Mouse (Mus musculus): ENCODE measurements around the gene Hist1h2bg. TPM values are rescaled to one million over a fixed set of nuclear protein-coding genes. Genes with fewer than 3 reads are reported as not detected.
"Not testable (repeated sequence)": the region's sequence is repeated elsewhere in the genome, so short reads cannot be mapped to it uniquely, and the experiment has no call there.

The Hist1h2bg gene
- polyA plus RNA-seq, 1 experiment = 18.7 TPM

- no peaks in the 10 kb centered on the region for H3K9me3 ChIP-seq (ENCODE audit: control insufficient read depth, low read length)
- H3K36me3 ChIP-seq (ENCODE audit: control insufficient read depth) = no peaks in the 10 kb centered on the region
- H3K27me3 ChIP-seq (ENCODE audit: control insufficient read depth) = no peaks in the 10 kb centered on the region
- H3K4me1 ChIP-seq (ENCODE audit: control insufficient read depth) = peaks cover 57% of the 10 kb centered on the region
- peak overlapping the region; percentile 60 for H3K4me3 ChIP-seq (replicated peaks)
- no peak for TF ChIP-seq TAL1 (IDR thresholded peaks at IDR 0.05; ENCODE audit: low read length)
- TF ChIP-seq GATA1 (IDR thresholded peaks at IDR 0.05; ENCODE audit: low read length) = no peak
These were observed 8.3 kb upstream of the Hist1h2bg start for GRCm38 (mm10) chr13:23562699-23563462.

DNA sequence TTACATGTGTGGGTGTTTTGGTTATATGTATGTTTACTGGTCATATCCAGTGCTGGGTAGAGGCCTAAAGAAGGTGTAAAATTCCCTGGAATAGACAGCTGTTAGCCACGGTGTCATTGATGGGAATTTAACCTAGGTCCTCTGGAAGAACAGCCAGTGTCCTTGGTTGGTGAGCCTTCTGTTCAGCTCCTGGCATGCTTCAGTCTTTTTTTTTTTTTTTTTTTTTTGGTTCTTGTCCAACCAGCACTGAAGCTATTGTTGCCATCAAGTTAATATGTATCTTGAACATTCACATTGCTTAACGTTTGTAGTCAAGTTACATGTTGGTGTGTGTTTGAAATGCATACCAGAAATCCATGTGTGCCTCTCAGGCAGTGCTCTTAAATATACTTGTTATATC is 6.7 kb upstream of the Hist1h2bg start:
- Histone ChIP-seq H3K36me3 (ENCODE audit: control insufficient read depth) (no peaks in the 10 kb centered on the region), H3K4me1 (ENCODE audit: control insufficient read depth) (peaks cover 55% of the 10 kb centered on the region), H3K4me3 (replicated peaks) (no peak overlapping the region), H3K9me3 (ENCODE audit: control insufficient read depth, low read length) (no peaks in the 10 kb centered on the region), H3K27me3 (ENCODE audit: control insufficient read depth) (no peaks in the 10 kb centered on the region)
- TF ChIP-seq TAL1 (IDR thresholded peaks at IDR 0.05; ENCODE audit: low read length) (no peak), GATA1 (IDR thresholded peaks at IDR 0.05; ENCODE audit: low read length) (no peak)

- not testable (repeated sequence) for H3K36me3 ChIP-seq (ENCODE audit: control insufficient read depth); H3K9me3 ChIP-seq (ENCODE audit: control insufficient read depth, low read length); H3K27me3 ChIP-seq (ENCODE audit: control insufficient read depth)
- Histone ChIP-seq H3K4me3 (replicated peaks) (peak overlapping the region; percentile 68), H3K4me1 (ENCODE audit: control insufficient read depth) (peaks cover 43% of the 10 kb centered on the region)
These were observed 755 bp upstream of the Hist1h2bg start for GRCm38 (mm10) chr13:23570261-23571021.

DNA sequence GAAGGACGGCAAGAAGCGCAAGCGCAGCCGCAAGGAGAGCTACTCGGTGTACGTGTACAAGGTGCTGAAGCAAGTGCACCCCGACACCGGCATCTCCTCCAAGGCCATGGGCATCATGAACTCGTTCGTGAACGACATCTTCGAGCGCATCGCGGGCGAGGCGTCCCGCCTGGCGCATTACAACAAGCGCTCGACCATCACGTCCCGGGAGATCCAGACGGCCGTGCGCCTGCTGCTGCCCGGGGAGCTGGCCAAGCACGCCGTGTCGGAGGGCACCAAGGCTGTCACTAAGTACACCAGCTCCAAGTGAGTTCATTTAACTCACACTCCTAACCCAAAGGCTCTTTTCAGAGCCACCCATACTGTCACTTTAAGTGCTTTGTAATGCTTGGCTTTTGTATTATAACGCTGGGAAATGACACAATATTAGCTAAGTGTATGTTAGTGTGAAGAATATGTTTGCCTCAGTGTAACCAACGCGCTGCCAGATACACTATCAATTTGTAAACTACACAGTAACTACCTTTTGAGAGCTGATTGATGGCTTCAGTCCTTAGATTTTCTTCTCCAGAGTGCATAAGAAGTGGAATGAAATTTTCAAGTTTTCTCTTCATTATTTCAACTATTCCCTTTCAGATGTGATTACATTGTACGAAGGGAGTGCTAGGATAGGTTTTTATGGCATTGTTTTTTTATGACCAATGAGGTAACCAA is 465 bp downstream of the Hist1h2bg start:
- H3K4me3 ChIP-seq (replicated peaks) = peak overlapping the region; percentile 72
- peaks cover 39% of the 10 kb centered on the region for H3K4me1 ChIP-seq (ENCODE audit: control insufficient read depth)
- H3K9me3 ChIP-seq (ENCODE audit: control insufficient read depth, low read length); H3K36me3 ChIP-seq (ENCODE audit: control insufficient read depth); H3K27me3 ChIP-seq (ENCODE audit: control insufficient read depth): not testable (repeated sequence)

- H3K9me3 ChIP-seq (ENCODE audit: control insufficient read depth, low read length) = no peaks in the 10 kb centered on the region
- TF ChIP-seq TAL1 (IDR thresholded peaks at IDR 0.05; ENCODE audit: low read length) (no peak), GATA1 (IDR thresholded peaks at IDR 0.05; ENCODE audit: low read length) (no peak)
- peaks cover 40% of the 10 kb centered on the region for H3K4me1 ChIP-seq (ENCODE audit: control insufficient read depth)
- peak overlapping the region; percentile 72 for H3K4me3 ChIP-seq (replicated peaks)
- H3K27me3 ChIP-seq (ENCODE audit: control insufficient read depth) = no peaks in the 10 kb centered on the region
- peaks cover 2% of the 10 kb centered on the region for H3K36me3 ChIP-seq (ENCODE audit: control insufficient read depth)
These were observed 1.2 kb downstream of the Hist1h2bg start for GRCm38 (mm10) chr13:23572218-23573033.

- Histone ChIP-seq H3K4me1 (ENCODE audit: control insufficient read depth) (peaks cover 39% of the 10 kb centered on the region), H3K4me3 (replicated peaks) (peak overlapping the region; percentile 72)
- H3K9me3 ChIP-seq (ENCODE audit: control insufficient read depth, low read length); H3K36me3 ChIP-seq (ENCODE audit: control insufficient read depth); H3K27me3 ChIP-seq (ENCODE audit: control insufficient read depth): not testable (repeated sequence)
These were observed 2.1 kb downstream of the Hist1h2bg start for GRCm38 (mm10) chr13:23573034-23573897.

GRCm38 (mm10) chr13:23573898-23574524 is 2.8 kb downstream of the Hist1h2bg start, which contains the start of the genes Hist1h2bf and Hist1h2ad:
Gene Hist1h2bf (minus strand): TSS chr13:23574196.
Gene Hist1h2ad (plus strand): TSS chr13:23574381.
- H3K36me3 ChIP-seq (ENCODE audit: control insufficient read depth); H3K9me3 ChIP-seq (ENCODE audit: control insufficient read depth, low read length); H3K27me3 ChIP-seq (ENCODE audit: control insufficient read depth): not testable (repeated sequence)
- Histone ChIP-seq H3K4me1 (ENCODE audit: control insufficient read depth) (peaks cover 39% of the 10 kb centered on the region), H3K4me3 (replicated peaks) (peak within 1 kb of the TSS; percentile 72)

GRCm38 (mm10) chr13:23574546-23575170 is 3.5 kb downstream of the Hist1h2bg start:
- H3K27me3 ChIP-seq (ENCODE audit: control insufficient read depth); H3K36me3 ChIP-seq (ENCODE audit: control insufficient read depth); H3K9me3 ChIP-seq (ENCODE audit: control insufficient read depth, low read length): not testable (repeated sequence)
- Histone ChIP-seq H3K4me3 (replicated peaks) (peak overlapping the region; percentile 64), H3K4me1 (ENCODE audit: control insufficient read depth) (peaks cover 39% of the 10 kb centered on the region)

Measured in erythroblast, embryonic 14.5 days (primary cell).